Mouse (Mus musculus): ENCODE data around the gene Rest.

Rest gene

GRCm38 (mm10) chr5:77266066-77266885 is 985 bp downstream of the Rest start:
- DNase-seq = peak; percentile 72 to 79

DNA sequence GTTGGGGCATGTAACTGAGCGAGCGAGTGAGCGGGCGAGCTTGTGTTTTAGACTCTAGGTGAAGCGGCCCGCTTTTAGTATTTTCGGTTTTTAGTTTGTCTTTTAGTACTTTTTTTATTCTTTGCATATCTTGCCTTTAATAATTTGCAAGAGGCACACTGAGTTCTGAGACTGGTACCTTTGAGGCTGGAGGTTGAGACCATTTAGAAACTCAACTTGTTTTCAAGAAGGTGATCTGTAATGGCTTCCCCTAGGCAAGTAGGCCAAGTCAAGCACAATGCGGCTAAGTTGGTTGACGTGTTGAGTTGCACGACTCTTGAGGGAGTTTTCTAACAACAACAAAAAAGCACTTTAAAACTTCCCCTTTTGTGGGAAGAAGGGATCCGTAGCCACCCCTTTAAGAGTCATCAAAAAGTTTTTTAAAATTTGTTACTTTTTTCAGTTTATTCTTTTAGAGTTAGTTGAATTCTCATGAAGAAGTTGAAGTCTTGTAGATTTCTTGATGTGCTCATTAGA is 1.7 kb downstream of the Rest start:
- DNase-seq = peak in 1 of 2 experiments; percentile 21

DNA sequence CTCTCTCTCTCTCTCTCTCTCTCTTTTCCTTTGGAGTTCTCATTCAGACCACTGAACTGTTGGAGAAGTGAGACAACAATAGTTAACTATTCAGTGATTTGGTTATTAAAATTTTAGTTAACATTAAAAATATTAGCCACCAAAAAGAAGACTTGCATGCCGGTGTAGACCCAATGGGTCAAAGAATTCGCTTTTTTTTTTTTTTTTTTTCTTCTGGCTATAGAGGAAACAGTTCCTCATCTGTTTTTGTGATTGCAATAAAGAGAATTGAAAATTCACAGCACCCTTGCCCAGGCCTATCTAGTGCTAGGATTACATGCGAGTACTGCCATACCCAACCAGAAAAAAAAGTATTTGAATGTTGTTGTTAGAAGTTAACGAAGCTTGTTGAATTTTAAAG is 2.1 kb downstream of the Rest start:
- DNase-seq = no peak

GRCm38 (mm10) chr5:77267957-77268624 is 2.8 kb downstream of the Rest start:
- DNase-seq = no peak

DNA sequence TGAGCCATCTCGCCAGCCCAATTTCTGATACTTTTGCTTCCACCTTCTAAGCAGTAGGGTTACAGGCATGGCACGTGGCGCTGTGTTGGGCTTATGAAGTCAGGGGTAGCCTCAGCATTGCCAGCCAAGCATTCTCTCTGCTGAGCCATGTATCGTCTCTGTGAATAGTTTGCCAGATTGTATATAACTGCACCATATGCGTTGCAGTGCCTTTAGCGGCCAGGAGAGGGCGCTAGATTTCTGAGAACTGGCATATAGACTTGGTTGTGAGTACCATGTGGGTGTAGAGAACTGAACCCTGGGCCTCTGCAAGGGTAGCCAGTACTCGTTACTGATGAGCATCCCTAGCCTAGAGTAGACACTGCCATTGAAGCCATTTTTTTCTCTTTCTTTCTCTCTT is 4.1 kb downstream of the Rest start:
- no peak for DNase-seq

- DNase-seq = no peak
Observed at GRCm38 (mm10) chr5:77273151-77273550, 7.9 kb downstream of the Rest start.

- DNase-seq = peak in 1 of 2 experiments; percentile 52
Observed at GRCm38 (mm10) chr5:77275950-77276349, 10.7 kb downstream of the Rest start.

GRCm38 (mm10) chr5:77277204-77277603 is 11.9 kb downstream of the Rest start:
- DNase-seq = no peak

DNA sequence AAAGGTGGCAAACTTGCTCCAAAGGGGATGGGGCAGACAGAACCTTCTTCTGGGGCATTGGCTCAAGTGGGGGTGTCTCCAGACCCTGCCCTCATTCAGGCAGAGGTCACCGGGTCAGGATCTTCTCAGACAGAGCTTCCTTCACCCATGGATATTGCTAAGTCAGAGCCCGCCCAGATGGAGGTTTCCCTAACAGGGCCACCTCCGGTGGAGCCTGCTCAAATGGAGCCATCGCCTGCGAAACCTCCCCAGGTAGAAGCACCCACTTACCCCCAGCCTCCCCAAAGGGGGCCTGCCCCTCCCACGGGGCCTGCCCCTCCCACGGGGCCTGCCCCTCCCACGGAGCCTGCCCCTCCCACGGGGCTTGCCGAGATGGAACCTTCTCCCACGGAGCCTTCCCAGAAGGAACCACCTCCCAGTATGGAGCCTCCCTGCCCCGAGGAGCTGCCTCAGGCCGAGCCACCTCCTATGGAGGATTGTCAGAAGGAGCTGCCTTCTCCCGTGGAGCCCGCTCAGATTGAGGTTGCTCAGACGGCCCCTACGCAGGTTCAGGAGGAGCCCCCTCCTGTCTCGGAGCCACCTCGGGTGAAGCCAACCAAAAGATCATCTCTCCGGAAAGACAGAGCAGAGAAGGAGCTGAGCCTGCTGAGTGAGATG is 16.4 kb downstream of the Rest start:
- no peak for DNase-seq

DNA sequence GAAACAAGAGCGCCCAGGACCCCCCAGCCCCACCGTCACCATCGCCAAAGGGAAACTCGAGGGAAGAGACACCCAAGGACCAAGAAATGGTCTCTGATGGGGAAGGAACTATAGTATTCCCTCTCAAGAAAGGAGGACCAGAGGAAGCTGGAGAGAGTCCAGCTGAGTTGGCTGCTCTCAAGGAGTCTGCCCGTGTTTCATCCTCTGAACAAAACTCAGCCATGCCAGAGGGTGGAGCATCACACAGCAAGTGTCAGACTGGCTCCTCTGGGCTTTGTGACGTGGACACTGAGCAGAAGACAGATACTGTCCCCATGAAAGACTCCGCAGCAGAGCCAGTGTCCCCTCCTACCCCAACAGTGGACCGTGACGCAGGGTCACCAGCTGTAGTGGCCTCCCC is 17.0 kb downstream of the Rest start:
- no peak for DNase-seq

DNA sequence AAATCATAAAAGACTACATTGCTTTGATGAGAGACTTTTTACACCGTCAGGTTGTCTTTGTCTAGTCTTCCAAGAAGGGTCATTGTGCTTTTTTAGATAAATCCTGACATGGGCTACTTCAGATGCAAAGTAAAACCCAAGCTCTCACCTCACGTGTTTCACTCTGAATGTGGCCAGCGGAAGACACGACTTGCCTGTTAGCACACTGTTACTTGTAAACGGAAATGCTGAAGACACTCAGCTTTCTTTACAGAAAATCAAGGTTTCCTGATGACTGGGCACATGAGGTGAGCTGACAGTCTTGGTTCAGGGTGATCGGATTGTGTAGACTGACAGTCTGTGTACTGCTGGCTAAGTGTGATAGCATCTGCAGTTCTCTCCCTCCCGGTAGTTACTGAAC is 20.4 kb downstream of the Rest start:
- no peak for DNase-seq

GRCm38 (mm10) chr5:77286904-77287303 is 21.6 kb downstream of the Rest start:
- no peak for DNase-seq

DNA sequence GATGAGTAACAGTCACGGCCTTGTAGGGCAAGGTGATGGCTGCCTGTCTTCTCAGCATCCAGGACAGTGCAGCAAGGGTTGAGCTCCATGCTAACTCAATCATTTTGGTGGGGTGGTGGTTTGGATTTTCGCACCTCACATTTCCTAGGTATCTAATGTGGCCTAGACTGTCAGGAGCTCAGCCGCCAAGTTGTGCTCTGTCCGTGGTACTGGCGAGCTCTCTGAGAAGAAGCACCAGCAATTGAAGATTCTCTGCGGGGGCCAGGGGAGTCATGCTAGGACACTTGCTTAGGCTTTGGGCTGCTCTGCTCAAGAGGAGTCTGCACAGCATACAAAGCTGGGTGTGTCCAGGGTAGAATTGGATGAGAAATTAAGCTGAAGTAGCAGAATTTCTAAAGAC is 22.6 kb downstream of the Rest start:
- no peak for DNase-seq

- DNase-seq = no peak
Observed at GRCm38 (mm10) chr5:77289686-77290085, 24.4 kb downstream of the Rest start.

GRCm38 (mm10) chr5:77290606-77291005 is 25.3 kb downstream of the Rest start:
- DNase-seq = no peak

GRCm38 (mm10) chr5:77292803-77293522 is 27.7 kb downstream of the Rest start:
- DNase-seq = no peak

GRCm38 (mm10) chr5:77299486-77299885 is 34.2 kb downstream of the Rest start:
- no peak for DNase-seq

DNA sequence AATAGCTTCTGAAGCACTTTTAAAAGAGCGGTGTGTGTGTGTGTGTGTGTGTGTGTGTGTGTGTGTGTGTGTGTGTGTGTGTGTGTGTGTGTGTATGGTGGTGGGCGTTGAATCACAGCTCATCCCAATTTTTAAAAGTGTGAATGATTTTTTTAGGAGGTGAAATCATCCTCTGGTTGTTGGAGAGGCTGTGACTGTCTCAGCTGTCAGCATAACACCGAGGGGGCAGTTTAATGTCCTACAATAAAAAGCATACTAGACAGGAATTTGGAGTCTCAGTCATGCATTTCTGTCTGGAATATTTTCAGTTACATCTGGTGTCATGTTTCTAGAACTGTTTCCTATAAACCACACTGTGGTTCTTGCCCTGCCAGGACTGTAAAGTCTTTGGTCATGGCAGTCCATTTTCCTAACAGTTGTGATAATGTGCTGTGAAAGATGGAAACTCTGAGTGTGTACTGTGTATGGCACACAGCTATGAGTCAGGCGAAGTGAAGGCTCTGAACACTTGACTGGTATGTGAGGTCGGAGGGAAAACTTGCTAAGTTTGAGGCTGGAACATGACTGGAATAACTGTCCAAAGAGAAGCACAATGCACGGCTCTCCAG is 36.1 kb downstream of the Rest start:
- DNase-seq = no peak

GRCm38 (mm10) chr5:77307821-77308553 is 42.7 kb downstream of the Rest start:
- no peak for DNase-seq

DNA sequence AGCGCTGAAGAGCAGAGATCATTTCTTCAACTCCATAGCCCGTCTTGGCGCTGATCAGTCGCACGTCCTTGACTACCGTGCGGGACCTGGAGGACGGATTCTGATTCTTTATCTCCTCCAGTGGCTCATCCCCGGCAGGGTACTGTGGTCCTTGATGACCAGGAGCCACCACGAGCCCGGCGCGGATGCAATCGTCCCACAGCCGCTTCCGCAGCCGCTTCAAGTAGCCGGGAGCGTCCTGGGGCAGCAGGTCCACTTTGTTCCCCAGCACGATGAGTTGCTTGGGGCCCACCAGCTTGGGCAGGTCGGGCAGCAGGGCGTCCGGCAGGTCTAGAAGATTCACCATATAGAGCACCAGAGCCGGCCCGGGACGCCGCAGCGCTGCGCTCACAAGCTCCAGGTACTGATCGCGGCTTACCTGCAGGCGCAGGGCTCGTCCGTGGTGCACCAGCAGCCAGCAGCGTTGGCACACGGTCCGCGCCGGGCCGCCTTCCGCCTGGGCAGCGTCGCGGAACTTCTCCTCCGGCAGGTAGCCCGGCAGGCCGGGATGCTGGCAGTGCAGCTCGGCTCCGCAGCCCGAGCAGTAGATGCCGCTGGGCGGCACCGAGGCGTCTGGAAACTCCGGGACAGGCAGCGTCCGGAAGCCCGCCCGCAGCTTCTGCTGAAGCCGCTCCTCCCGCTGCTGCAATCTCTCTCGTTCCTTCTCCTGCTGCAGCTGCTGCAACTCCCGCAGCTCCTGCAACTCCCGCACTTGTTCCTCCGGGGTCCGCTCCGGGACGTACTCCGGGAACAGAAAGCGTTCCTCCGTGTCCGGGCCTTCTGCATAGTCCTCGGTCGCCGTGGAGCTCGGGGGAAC is 44.0 kb downstream of the Rest start:
- DNase-seq = no peak

All from lung, postnatal 4 days (tissue).